Mouse (Mus musculus): ENCODE data around the gene Saxo1. TPM values are rescaled to one million over a fixed set of nuclear protein-coding genes. Genes with fewer than 3 reads are reported as not detected.

Gene Saxo1
- total and polyA plus RNA-seq, 3 experiments: not detected

GRCm38 (mm10) chr4:86504656-86505055 is 53.5 kb downstream of the Saxo1 start:
- no peak for DNase-seq (ENCODE audit: low read depth, low spot score)
- Histone ChIP-seq H3K27ac (ENCODE audit: control insufficient read depth, low read depth, low read length) (no peak overlapping the region), H3K4me3 (ENCODE audit: control insufficient read depth in 1 of 2, insufficient read depth in 1 of 2, low read depth in 2 of 2, low read length in 2 of 2) (no peak overlapping the region), H3K4me1 (ENCODE audit: control insufficient read depth in 1 of 2, insufficient read depth in 2 of 2, low read length in 2 of 2) (no peaks in the 10 kb centered on the region), H3K9ac (ENCODE audit: control insufficient read depth, low read depth, low read length, poor library complexity, severe bottlenecking) (no peak overlapping the region), H3K27me3 (ENCODE audit: control insufficient read depth in 1 of 2, insufficient read depth in 2 of 2, low read length in 2 of 2) (no peaks in the 10 kb centered on the region), H3K9me3 (replicated peaks; ENCODE audit: insufficient read depth, low read length) (no peaks in the 10 kb centered on the region), H3K79me2 (ENCODE audit: control insufficient read depth, insufficient read depth, low read length, poor library complexity) (no peaks in the 10 kb centered on the region), H3K36me3 (ENCODE audit: control insufficient read depth in 1 of 2, insufficient read depth in 2 of 2, low read length in 2 of 2) (no peaks in the 10 kb centered on the region)
- TF ChIP-seq MYB (IDR thresholded peaks at IDR 0.05; ENCODE audit: low read depth, low read length) (no peak), USF1 (IDR thresholded peaks at IDR 0.05; ENCODE audit: low read depth, low read length) (no peak), TCF12 (IDR thresholded peaks at IDR 0.05; ENCODE audit: low read depth, low read length) (no peak), MAX (IDR thresholded peaks at IDR 0.05; ENCODE audit: low read length) (no peak), GATA1 (IDR thresholded peaks at IDR 0.05; ENCODE audit: low read depth, low read length) (no peak), POLR2AphosphoS5 (IDR thresholded peaks at IDR 0.05; ENCODE audit: borderline replicate concordance, low read depth, low read length) (no peak), SMC3 (IDR thresholded peaks at IDR 0.05; ENCODE audit: low read depth, low read length) (no peak), POLR2AphosphoS2 (IDR thresholded peaks at IDR 0.05; ENCODE audit: low read length) (no peak), EP300 (IDR thresholded peaks at IDR 0.05; ENCODE audit: low read depth in 1 of 2, low read length in 2 of 2) (no peak), UBTF (IDR thresholded peaks at IDR 0.05; ENCODE audit: borderline replicate concordance, insufficient read depth, low read depth, low read length) (no peak)

- no peaks in the 10 kb centered on the region for H3K27me3 ChIP-seq (ENCODE audit: control insufficient read depth in 1 of 2, insufficient read depth in 2 of 2, low read length in 2 of 2)
- H3K27ac ChIP-seq (ENCODE audit: control insufficient read depth, low read depth, low read length): no peak overlapping the region
- H3K4me3 ChIP-seq (ENCODE audit: control insufficient read depth in 1 of 2, insufficient read depth in 1 of 2, low read depth in 2 of 2, low read length in 2 of 2): no peak overlapping the region
- H3K9ac ChIP-seq (ENCODE audit: control insufficient read depth, low read depth, low read length, poor library complexity, severe bottlenecking): no peak overlapping the region
- TF ChIP-seq CHD1 (IDR thresholded peaks at IDR 0.05; ENCODE audit: low read depth, low read length): no peak
- no peak for TF ChIP-seq RCOR1 (IDR thresholded peaks at IDR 0.05; ENCODE audit: low read depth, low read length)
- no peak for TF ChIP-seq MAZ (IDR thresholded peaks at IDR 0.05; ENCODE audit: low read depth, low read length)
- no peak for TF ChIP-seq NELFE (IDR thresholded peaks at IDR 0.05; ENCODE audit: low read depth, low read length)
- TF ChIP-seq POLR2AphosphoS2 (IDR thresholded peaks at IDR 0.05; ENCODE audit: low read length): no peak
- no peak for TF ChIP-seq USF1 (IDR thresholded peaks at IDR 0.05; ENCODE audit: low read depth, low read length)
- TF ChIP-seq ELF1 (IDR thresholded peaks at IDR 0.05; ENCODE audit: low read depth, low read length): no peak
- no peak for TF ChIP-seq HCFC1 (IDR thresholded peaks at IDR 0.05; ENCODE audit: low read depth, low read length)
- TF ChIP-seq KAT2A (conservative IDR thresholded peaks at IDR 0.05; ENCODE audit: low read depth, low read length): no peak
- TF ChIP-seq ETS1 (IDR thresholded peaks at IDR 0.05; ENCODE audit: low read depth, low read length): no peak
- TF ChIP-seq UBTF (IDR thresholded peaks at IDR 0.05; ENCODE audit: borderline replicate concordance, insufficient read depth, low read depth, low read length): no peak
- no peak for TF ChIP-seq MAX (IDR thresholded peaks at IDR 0.05; ENCODE audit: low read length)
- TF ChIP-seq MYB (IDR thresholded peaks at IDR 0.05; ENCODE audit: low read depth, low read length): no peak
- no peak for TF ChIP-seq CTCF (IDR thresholded peaks at IDR 0.05 in 2 of 3, conservative IDR thresholded peaks at IDR 0.05 in 1 of 3; ENCODE audit: control insufficient read depth in 1 of 3, insufficient read depth in 1 of 3, low read depth in 2 of 3, low read length in 3 of 3, poor library complexity in 1 of 3, severe bottlenecking in 1 of 3)
- TF ChIP-seq ZC3H11A (IDR thresholded peaks at IDR 0.05; ENCODE audit: low read depth, low read length): no peak
- TF ChIP-seq BHLHE40 (IDR thresholded peaks at IDR 0.05; ENCODE audit: borderline replicate concordance, low read depth, low read length): no peak
- TF ChIP-seq NRF1 (IDR thresholded peaks at IDR 0.05; ENCODE audit: insufficient read depth, low read depth, low read length, poor library complexity, severe bottlenecking): no peak
- no peak for TF ChIP-seq CHD2 (IDR thresholded peaks at IDR 0.05; ENCODE audit: low read length)
- no peak for TF ChIP-seq TBP (IDR thresholded peaks at IDR 0.05; ENCODE audit: low read depth, low read length)
- no peak for TF ChIP-seq MYC (IDR thresholded peaks at IDR 0.05; ENCODE audit: low read depth, low read length)
- DNase-seq (ENCODE audit: low read depth, low spot score): no peak
- no peaks in the 10 kb centered on the region for H3K79me2 ChIP-seq (ENCODE audit: control insufficient read depth, insufficient read depth, low read length, poor library complexity)
- H3K4me1 ChIP-seq (ENCODE audit: control insufficient read depth in 1 of 2, insufficient read depth in 2 of 2, low read length in 2 of 2): no peaks in the 10 kb centered on the region
- no peaks in the 10 kb centered on the region for H3K9me3 ChIP-seq (replicated peaks; ENCODE audit: insufficient read depth, low read length)
- no peaks in the 10 kb centered on the region for H3K36me3 ChIP-seq (ENCODE audit: control insufficient read depth in 1 of 2, insufficient read depth in 2 of 2, low read length in 2 of 2)
These were observed 58.6 kb downstream of the Saxo1 start for GRCm38 (mm10) chr4:86499561-86499960.

Data from MEL (cell line).